Mouse (Mus musculus): ENCODE measurements around the gene Fhl1.

Gene Fhl1

DNA sequence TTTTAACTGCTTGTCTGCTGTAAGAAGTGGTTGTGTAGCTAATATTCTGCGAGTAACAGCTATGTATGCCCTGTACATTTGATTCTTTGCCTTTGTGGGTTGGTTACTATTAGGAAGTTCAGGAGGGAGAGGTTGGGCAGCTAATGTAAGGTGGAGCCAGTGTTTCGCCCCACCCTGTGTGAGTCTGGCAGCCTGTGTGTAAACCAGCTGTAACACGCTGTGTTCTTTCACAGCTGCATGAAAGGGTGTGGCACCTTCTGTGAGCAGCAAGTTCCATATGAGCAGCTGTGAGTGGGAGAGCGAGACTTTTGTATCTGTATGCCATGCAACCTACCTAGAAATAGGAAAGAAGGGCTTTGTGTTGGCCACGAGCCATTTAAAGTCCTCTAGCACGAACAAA, 20.6 kb downstream of the Fhl1 start:
- DNase-seq (ENCODE audit: low spot score in 2 of 2): no peak

DNA sequence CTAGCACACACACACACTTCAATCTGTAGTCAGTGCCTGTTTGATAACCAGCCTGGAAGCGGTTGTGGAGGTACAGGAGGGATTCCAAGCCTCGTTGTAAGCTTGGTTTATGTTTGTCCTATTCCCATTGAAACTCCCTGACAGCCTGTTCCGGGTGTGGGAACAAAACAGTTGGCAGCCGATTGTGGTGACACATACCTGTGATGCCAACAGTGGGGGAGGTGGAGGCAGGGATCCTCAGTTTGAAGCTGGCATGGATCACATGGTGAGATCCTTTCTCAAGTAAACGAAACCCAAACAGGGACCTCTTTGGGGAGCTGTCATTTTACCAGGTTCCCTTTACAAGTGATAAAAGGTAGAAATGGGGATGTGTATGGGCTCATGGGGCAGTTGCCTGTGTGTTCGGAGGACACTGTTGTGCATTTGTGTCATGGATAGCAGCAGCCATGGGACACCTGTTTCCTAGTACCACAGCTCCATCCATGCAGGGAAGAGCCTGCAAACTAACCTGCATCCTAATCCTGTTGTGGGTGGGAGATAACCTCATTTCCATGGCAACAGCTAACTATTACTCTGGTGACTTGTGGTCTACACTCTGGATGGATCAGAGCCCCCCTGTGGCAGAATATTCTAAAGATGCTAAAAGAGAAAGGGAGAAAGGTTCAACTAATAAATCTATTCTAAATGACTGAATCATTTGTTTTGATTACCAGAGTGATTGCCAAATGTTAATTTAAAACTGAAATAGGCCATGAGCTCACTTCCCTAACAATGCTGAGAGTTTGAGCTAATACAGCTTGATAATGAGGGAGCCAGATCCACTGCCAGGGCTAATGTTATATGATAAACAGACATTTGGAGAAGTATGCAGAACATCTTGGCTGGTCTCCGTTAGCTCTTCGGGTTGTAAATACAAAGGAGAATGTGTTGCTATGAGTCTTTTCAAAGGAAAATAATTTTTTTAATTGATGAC, 22.0 kb downstream of the Fhl1 start:
- DNase-seq (ENCODE audit: low spot score in 2 of 2): peak in 1 of 2 experiments; percentile 6

DNA sequence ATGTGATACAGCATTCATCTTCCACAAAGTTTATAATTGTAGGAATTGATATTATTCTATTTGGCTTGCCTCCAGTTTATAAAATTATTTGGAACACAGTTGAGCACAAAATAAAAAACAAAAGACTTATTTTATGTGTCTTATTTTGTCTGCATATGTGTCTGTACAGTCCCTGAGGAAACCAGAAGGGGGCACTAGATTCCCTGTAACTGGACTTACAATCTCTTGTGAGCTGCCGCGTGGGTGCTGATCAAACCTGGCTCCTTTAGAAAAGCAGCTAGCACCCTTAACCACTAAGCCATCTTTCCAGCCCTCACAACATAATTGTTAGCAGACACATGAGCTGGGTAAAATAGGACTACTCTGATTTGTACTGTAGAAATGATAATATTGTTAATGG, 24.1 kb downstream of the Fhl1 start:
- DNase-seq (ENCODE audit: low spot score in 2 of 2): no peak

DNA sequence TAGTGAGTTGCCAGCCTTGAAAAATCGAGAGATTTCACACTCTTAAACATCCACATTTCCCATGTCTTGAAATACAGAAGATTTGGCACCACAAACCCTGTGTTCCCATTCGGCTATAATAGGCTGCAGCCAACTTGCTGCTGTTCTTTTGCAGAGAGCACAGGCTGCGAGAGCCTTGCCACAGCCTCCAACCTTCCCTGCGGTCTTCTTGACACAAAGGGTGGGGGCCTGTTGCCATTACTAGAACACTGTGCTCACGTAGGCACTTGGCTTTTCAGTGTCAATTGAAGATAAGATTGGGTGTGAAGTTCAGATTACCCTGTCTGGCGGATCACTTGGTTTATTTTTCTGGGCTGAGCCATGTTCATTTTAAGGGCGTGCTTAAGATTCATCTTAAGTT, 24.8 kb downstream of the Fhl1 start:
- DNase-seq (ENCODE audit: low spot score in 2 of 2): peak in 1 of 2 experiments; percentile 3

DNA sequence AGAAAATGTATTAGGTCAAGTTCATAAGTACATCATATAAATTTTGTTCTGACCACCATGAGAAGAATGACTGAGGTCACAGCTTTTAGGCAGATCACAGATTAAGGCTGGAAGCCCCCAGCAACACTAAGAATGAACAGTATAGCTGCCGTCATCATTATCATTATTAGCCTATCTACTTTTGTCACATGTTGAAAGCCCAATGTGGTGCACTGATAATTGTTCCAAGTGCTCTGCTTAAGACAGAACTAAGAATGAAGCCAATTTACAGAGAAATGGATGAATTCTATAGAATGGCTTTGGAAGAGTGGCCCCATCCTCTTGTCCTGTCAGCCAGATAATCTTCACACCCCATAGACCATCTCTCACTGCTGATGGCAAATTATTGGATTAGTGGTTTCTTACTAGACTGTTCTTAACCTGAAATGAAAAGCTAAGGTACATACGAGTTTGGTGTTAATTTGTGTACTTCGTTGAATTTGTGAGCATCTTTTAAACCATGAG, 28.7 kb downstream of the Fhl1 start:
- no peak for DNase-seq (ENCODE audit: low spot score in 2 of 2)

DNA sequence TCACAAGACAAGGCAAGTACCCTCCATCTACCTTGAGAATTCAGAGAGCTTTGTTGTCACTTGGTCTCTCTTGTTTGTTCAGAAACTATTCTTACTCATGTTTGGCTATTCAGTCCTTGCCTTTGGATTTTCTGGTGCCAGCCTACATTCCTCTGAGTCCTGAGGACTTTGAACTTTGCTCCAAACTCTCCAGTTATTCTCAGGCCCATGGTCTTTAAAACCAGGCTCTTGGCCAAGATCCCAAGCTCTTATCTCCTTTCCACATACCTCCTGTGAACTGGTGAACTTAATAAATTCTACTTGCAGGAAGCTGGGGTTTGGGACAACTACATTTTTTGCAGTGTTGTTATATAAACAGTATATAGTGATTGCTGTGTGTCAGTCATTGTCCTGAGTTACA, 38.3 kb downstream of the Fhl1 start:
- DNase-seq (ENCODE audit: low spot score in 2 of 2): no peak

DNA sequence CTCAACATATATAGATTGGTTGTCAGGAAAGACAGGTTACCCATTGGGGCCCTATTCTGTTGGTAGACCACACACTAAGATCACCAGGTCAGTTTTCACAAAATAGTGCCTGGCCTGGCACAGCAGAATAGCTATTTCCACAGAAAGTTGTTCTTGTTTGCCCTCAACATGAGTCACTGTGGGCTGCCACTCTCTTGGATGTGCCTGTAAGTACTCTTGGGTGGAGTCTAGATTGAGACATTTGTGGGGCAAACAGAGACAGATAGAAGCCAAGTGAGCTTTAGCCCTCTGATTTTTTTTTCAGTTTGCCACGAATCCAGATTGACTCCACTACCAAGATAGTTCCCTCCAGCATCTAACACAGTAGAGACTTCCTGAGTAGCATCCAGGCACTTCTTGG, 40.2 kb downstream of the Fhl1 start:
- no peak for DNase-seq (ENCODE audit: low spot score in 2 of 2)

DNA sequence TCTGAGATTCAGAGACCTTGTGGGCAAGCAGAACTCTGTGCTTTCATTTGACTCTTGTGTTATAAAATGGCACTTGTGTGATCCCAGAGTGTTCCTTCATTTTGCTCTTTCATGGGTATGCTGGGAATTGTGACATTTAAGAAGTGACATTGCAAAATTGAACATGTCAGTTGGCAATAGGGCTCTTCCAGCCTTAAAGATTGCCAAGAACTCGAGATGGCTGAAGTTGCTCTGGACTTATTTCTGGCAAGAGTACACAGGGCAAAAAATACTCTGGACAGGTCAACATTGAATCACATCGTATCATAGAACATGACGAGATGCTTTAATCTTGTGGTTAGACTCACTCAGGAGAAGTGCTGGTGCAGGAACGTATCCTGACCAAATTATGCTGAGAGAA, 41.7 kb downstream of the Fhl1 start:
- DNase-seq (ENCODE audit: low spot score in 2 of 2): no peak

DNA sequence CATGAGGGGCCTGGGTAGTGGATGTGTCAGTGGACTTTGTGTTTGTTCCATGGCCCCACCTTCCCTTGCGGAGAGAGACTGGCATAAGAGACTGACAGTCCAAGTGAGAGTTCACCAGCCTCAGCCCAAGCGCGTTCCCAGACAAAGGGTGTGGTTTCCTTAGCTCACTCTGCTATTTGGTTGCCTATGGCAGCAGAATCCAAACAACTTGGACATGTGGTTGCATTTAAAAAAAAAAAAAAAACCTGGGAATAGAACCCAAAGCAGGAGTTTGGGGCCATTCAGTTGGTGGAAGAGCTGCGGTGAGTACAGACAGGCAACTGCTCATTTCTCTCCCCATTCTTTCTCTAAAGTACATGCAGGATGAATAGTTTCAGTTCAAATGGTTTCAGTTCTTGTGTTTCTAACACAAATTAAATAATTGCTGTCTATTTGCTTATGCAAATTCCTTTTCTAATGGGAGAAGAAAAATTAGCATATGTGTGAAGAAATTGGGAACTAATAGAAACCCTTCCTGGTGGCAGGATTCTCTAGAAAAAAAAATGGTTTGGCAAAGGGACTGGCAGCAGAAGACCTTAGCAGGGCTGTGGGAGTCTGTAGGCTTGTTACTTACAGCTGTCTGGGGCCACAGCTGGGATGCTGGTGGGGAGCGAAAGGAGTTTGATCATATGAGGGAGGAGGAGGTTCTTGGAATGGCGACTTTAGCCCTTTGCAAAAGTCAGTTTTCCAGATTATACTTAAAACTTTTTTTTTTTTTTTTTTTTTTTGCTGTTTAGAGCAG, 54.9 kb downstream of the Fhl1 start:
- DNase-seq (ENCODE audit: low spot score in 2 of 2): no peak

DNA sequence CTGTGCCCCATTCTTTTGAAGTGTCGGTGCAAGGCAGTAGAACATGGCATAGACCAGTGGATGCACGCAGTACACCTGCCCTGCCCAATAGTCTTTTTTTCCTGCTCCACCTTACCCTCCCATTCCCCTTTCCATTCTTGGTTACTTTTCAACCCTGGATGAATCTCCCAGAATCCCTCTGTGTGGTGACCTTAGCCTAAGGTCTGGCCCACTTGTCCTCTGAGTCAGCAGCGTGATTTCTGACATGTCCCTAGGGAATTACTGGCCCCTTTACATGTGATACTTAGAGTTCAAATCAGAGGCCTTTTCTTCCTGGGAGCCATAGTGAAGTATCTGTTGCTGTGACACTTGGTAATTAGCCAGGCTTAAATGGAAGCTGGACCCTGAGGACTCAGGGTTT, 55.9 kb downstream of the Fhl1 start:
- no peak for DNase-seq (ENCODE audit: low spot score in 2 of 2)

DNA sequence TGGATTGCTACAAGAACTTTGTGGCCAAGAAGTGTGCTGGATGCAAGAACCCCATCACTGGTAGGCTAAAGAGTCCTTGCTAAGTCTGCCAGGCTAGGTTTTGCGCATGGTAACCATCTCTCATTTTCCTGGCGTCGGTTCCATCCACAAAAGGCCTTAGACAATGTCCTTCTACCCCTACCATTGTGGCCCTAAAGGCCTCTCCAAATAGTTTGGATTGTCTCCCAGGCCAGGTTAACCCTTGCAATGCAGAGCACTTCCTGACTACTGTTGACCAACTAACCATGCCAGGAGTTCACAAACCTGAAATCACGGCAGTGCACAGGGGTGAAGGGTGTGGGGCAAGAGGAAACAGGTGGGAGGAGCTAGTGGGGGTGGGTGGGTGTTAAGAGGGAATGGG, 59.0 kb downstream of the Fhl1 start:
- DNase-seq (ENCODE audit: low spot score in 2 of 2): no peak

DNA sequence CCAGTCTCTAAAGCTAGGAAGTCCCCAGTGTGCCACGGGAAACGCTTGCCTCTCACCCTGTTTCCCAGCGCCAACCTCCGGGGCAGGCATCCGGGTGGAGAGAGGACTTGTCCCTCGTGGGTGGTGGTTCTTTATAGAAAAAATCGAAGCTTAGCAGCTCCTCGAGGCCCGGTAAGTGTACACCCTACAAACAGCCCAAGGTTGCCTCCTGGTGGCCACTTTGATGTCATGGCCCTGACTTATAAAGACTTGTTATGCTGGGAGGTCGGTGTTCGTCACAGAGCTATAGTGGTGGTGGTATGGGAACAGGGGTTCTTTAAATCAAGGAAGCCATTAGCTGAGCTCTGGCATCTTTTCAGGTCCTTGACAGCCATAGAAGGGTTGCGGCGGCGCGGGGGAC, 59.7 kb downstream of the Fhl1 start:
- DNase-seq (ENCODE audit: low spot score in 2 of 2): peak; percentile 4 to 20

DNA sequence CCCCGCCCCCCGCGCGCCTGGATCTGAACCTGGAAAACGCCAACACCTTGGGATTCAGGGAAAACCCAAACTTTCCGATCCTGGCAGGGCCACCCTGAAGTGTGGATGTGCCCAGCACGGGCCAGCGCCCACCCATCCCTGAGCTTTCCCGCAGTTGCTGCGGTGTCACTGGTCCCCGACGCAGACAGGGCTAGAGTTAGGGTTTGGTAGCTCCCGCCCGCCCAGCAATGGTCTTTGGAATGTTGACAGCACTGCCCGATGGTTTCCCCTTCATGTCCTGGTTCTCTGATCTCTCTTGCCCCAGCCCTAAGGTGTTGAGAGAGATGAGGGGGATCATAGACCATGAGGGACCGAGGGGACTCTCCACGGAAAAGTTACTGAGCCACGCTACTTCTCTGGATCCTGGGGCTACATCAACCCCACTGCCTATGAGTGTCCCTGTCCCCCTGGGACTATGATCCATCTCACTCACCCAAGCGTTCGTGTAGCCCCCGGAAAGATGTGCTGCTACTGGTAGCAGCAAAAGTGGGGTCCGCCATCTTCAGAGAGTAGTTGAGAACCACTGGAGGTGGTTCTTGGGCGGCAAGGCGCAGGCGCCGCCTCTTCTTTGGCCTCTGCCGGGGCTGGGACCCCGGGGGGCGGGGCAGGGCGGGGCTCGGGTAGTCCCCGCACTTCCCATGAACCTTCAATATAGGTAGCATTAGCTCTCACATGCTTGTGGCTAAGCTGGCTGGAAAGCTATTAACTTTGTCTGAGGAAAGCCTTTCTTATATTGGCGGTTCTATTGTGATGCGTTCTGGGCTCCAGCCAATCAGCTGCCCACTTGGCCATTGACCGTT, 90.4 kb downstream of the Fhl1 start, which contains the start of gene Map7d3:
Gene Map7d3, minus strand, starts transcription at position 562 of the 839 bp plus-strand sequence.
- DNase-seq (ENCODE audit: low spot score in 2 of 2): no peak

DNA sequence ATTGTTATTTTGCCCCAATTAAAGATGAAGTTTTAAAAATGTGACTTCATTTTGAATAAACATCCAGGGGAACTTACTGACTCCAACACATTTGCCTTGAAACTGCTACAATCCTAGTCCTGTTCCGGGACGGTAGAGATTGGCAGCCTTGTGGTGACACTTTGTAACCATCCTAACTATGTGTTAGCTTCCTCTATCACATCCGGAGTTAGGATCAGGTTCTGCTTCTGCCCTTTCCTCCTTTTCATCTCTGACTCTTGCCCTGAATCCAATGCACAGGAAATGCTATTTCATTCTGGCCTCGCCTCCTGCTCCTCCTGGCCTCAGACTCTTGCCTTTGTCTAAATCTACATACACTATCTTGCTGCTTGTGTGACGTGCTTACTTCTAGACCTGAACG, 95.9 kb downstream of the Fhl1 start:
- no peak for DNase-seq (ENCODE audit: low spot score in 2 of 2)

DNA sequence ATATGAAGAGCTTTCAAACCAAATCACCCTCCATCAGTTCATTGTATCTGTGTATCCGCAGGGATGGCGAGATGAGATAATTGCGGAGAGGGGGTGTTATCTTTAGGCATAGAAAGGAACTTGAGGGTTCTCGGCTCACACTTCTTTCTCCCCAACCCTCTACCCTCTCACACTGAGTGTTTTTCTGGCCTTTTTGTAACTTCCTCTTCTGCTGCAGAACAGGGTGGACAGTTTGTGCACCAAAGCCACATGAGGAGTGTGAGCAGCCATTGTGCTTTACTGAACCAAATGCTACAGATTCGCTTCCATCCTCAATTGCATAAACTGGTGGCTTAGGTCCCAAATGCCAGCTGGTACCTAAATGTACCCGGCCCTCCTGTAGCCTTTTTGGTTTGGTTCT, 104.3 kb downstream of the Fhl1 start:
- DNase-seq (ENCODE audit: low spot score in 2 of 2): no peak

DNA sequence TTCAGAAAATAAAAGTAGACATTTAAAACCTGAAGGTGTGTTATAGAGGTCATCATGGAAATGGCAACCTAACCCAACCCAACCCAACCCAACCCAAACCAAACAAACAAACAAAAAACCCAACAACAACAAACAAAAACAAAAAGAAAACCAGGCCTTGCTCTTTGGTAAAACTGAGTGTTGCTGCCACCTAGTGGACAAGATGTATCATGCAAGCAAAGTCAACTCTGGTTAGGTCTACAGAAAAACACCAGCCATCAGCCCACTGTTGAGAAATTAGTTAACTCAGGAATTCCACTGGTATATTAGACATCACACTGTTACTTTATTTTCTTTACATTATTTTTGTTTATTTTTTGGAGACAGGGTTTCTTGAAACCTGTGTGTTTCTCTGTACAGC, 107.8 kb downstream of the Fhl1 start:
- no peak for DNase-seq (ENCODE audit: low spot score in 2 of 2)

DNA sequence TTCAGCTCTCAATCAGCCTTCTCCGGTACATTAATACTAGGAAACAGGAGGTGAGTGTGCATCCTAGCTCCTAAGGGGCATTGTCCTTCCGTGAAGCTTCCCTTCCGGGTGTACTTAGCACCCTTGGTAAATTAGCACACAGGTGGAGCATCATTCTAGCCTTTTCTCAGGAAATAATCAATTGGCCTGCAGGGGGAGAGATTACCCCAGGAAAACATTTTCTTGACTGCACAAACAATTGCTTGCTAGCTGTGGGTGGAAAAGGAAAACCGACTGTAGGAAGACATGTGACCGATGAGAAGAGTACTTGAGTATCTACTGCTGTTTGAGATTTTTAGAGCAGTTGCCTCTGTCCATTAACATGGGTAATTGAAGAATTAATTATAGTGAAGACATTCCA, 109.7 kb downstream of the Fhl1 start:
- no peak for DNase-seq (ENCODE audit: low spot score in 2 of 2)

Data from right cerebral cortex, postnatal 36 days (tissue).